Mouse (Mus musculus) stomach, postnatal 0 days (tissue): ENCODE results near the gene Kdm2b.

Experiments used
- CTCF ChIP-seq: IDR thresholded peaks from 2 replicates; pipeline ENCODE4 v1.5.1; 2016; ENCODE audit warnings: antibody characterized with exemption, low read depth, mild to moderate bottlenecking, moderate library complexity
- EP300 ChIP-seq: optimal IDR thresholded peaks from 2 replicates; pipeline ENCODE3; 2016; ENCODE audit warnings: antibody characterized with exemption

- TF ChIP-seq CTCF: peak; percentile 91
- no peak for TF ChIP-seq EP300
Measured at GRCm38 (mm10) chr5:122925534-122925958, 64.1 kb downstream of the Kdm2b start.
